Mouse (Mus musculus): Measurements from ENCODE around the gene H3f3a.
"Not testable (repeated sequence)": the region's sequence is repeated elsewhere in the genome, so short reads cannot be mapped to it uniquely, and the experiment has no call there.

Gene H3f3a

GRCm38 (mm10) chr1:180813885-180814740 is at the start of gene H3f3a:
Gene H3f3a, minus strand, starts transcription at chr1:180813943.
- DNase-seq (ENCODE audit: low spot score): peak; percentile 90

GRCm38 (mm10) chr1:180860030-180860429 is 46.3 kb upstream of the H3f3a start:
- DNase-seq (ENCODE audit: low spot score): no peak

GRCm38 (mm10) chr1:180858763-180859162 is 45.0 kb upstream of the H3f3a start:
- DNase-seq (ENCODE audit: low spot score): no peak

- DNase-seq (ENCODE audit: low spot score): peak; percentile 100
These were observed 36.9 kb upstream of the H3f3a start, which contains the start of gene Sde2 for GRCm38 (mm10) chr1:180850316-180851270. Gene Sde2, plus strand, starts transcription at chr1:180851127.

GRCm38 (mm10) chr1:180849701-180850301 is 36.1 kb upstream of the H3f3a start:
- no peak for DNase-seq (ENCODE audit: low spot score)

- no peak for DNase-seq (ENCODE audit: low spot score)
These were observed 34.9 kb upstream of the H3f3a start for GRCm38 (mm10) chr1:180848511-180849241.

- DNase-seq (ENCODE audit: low spot score): peak; percentile 67
These were observed 34.4 kb upstream of the H3f3a start for GRCm38 (mm10) chr1:180848114-180848510.

GRCm38 (mm10) chr1:180841561-180842300 is 28.0 kb upstream of the H3f3a start:
- no peak for DNase-seq (ENCODE audit: low spot score)

- no peak for DNase-seq (ENCODE audit: low spot score)
These were observed 25.6 kb upstream of the H3f3a start for GRCm38 (mm10) chr1:180839201-180839910.

GRCm38 (mm10) chr1:180838014-180838413 is 24.3 kb upstream of the H3f3a start:
- DNase-seq (ENCODE audit: low spot score): no peak

- no peak for DNase-seq (ENCODE audit: low spot score)
These were observed 23.4 kb upstream of the H3f3a start for GRCm38 (mm10) chr1:180837186-180837585.

GRCm38 (mm10) chr1:180836467-180836866 is 22.7 kb upstream of the H3f3a start:
- not testable (repeated sequence) for DNase-seq (ENCODE audit: low spot score)

- no peak for DNase-seq (ENCODE audit: low spot score)
These were observed 21.7 kb upstream of the H3f3a start for GRCm38 (mm10) chr1:180835273-180836015.

- DNase-seq (ENCODE audit: low spot score): no peak
These were observed 17.0 kb upstream of the H3f3a start for GRCm38 (mm10) chr1:180830588-180831346.

GRCm38 (mm10) chr1:180830175-180830574 is 16.4 kb upstream of the H3f3a start:
- DNase-seq (ENCODE audit: low spot score): no peak

- no peak for DNase-seq (ENCODE audit: low spot score)
These were observed 16.0 kb upstream of the H3f3a start for GRCm38 (mm10) chr1:180829775-180830174.

GRCm38 (mm10) chr1:180826634-180827033 is 12.9 kb upstream of the H3f3a start:
- no peak for DNase-seq (ENCODE audit: low spot score)

- no peak for DNase-seq (ENCODE audit: low spot score)
These were observed 11.0 kb upstream of the H3f3a start for GRCm38 (mm10) chr1:180824721-180825120.

GRCm38 (mm10) chr1:180823716-180824115 is 10.0 kb upstream of the H3f3a start:
- no peak for DNase-seq (ENCODE audit: low spot score)

Data from testis, postnatal 10 days (tissue).